Mouse (Mus musculus): ENCODE results near the gene Larp4. TPM values are rescaled to one million over a fixed set of nuclear protein-coding genes. Genes with fewer than 3 reads are reported as not detected.

Gene Larp4
- polyA plus RNA-seq, 1 experiment from 2014 or later = 25.1 TPM

GRCm38 (mm10) chr15:100063229-100063773 lies 93.4 kb downstream of the Larp4 start:
- 92% methylated on average over 13 of the region's 13 CpGs for WGBS
- Histone ChIP-seq H3K27me3 (no peaks in the 10 kb centered on the region), H3K27ac (0 out of 2 replicates have a peak overlapping the region, but pooled peaks have one; percentile 9), H3K36me3 (peaks cover 7% of the 10 kb centered on the region; the same call in 1 of the 2 replicates), H3K4me2 (replicated peaks) (no peak overlapping the region), H3K9ac (replicated peaks) (no peak overlapping the region), H3K4me3 (replicated peaks) (no peak overlapping the region), H3K4me1 (replicated peaks) (peaks cover 16% of the 10 kb centered on the region), H3K9me3 (no peaks in the 10 kb centered on the region)
- no peak for ATAC-seq

Other genes starting within 250 kb of the Larp4 start
- gene Cox14, start 244.4 kb upstream of the Larp4 start, polyA plus RNA-seq (2015; fragmentation: Nextera tagmentation; extraction: Ambion mirVana) = 167 and 177 TPM in 2 replicates
- gene Cers5, start 197.2 kb upstream of the Larp4 start, polyA plus RNA-seq (2015; fragmentation: Nextera tagmentation; extraction: Ambion mirVana) = 58.4 and 61.1 TPM in 2 replicates
- 17.1 and 17.2 TPM in 2 replicates for gene Lima1, start 94.6 kb upstream of the Larp4 start, polyA plus RNA-seq (2015; fragmentation: Nextera tagmentation; extraction: Ambion mirVana)
- gene Fam186a, start 3.0 kb upstream of the Larp4 start, polyA plus RNA-seq (2015; fragmentation: Nextera tagmentation; extraction: Ambion mirVana) = not detected in 2 replicates
- gene Dip2b, start 68.6 kb downstream of the Larp4 start, polyA plus RNA-seq (2015; fragmentation: Nextera tagmentation; extraction: Ambion mirVana) = 21.4 and 24.1 TPM in 2 replicates